Mouse (Mus musculus) kidney, postnatal 25 days (tissue): Measurements from ENCODE around the gene Kmt5a.
"Not testable (repeated sequence)": the region's sequence is repeated elsewhere in the genome, so short reads cannot be mapped to it uniquely, and the experiment has no call there.

Experiments
- DNase-seq, 2 experiments: peaks; one replicate each; pipeline ENCODE4 v3.0.0; 2021; ENCODE audit warnings: mixed read lengths in 2 of 2

Gene Kmt5a

GRCm38 (mm10) chr5:124483655-124484396 lies 44.1 kb downstream of the Kmt5a start:
- peak in 1 of 2 experiments; percentile 33 for DNase-seq

- DNase-seq, result peak in 1 of 2 experiments; percentile 26
Measured at GRCm38 (mm10) chr5:124485654-124486053, 45.9 kb downstream of the Kmt5a start.

- DNase-seq, result no peak
Measured at GRCm38 (mm10) chr5:124488885-124489284, 49.2 kb downstream of the Kmt5a start.

GRCm38 (mm10) chr5:124491732-124492131 lies 52.0 kb downstream of the Kmt5a start:
- DNase-seq, result no peak

GRCm38 (mm10) chr5:124492618-124493017 lies 52.9 kb downstream of the Kmt5a start:
- no peak for DNase-seq

GRCm38 (mm10) chr5:124493455-124493854 lies 53.7 kb downstream of the Kmt5a start:
- DNase-seq, result peak in 1 of 2 experiments; percentile 20

- DNase-seq, result peak in 1 of 2 experiments; percentile 15
Measured at GRCm38 (mm10) chr5:124495547-124495946, 55.8 kb downstream of the Kmt5a start.

GRCm38 (mm10) chr5:124496614-124497514 lies 57.1 kb downstream of the Kmt5a start:
- no peak for DNase-seq

- DNase-seq, result peak; percentile 53 to 80
Measured at GRCm38 (mm10) chr5:124498221-124498876, 58.6 kb downstream of the Kmt5a start.

GRCm38 (mm10) chr5:124499001-124499400 lies 59.3 kb downstream of the Kmt5a start:
- no peak for DNase-seq

- not testable (repeated sequence) for DNase-seq
Measured at GRCm38 (mm10) chr5:124500037-124500436, 60.3 kb downstream of the Kmt5a start.

- DNase-seq, result no peak
Measured at GRCm38 (mm10) chr5:124500573-124500972, 60.8 kb downstream of the Kmt5a start.

- no peak for DNase-seq
Measured at GRCm38 (mm10) chr5:124501541-124501940, 61.8 kb downstream of the Kmt5a start.

- no peak for DNase-seq
Measured at GRCm38 (mm10) chr5:124503742-124504141, 64.0 kb downstream of the Kmt5a start.

GRCm38 (mm10) chr5:124505235-124505634 lies 65.5 kb downstream of the Kmt5a start:
- DNase-seq, result no peak

- peak in 1 of 2 experiments; percentile 76 for DNase-seq
Measured at GRCm38 (mm10) chr5:124506731-124507359, 67.1 kb downstream of the Kmt5a start.

GRCm38 (mm10) chr5:124509200-124509599 lies 69.5 kb downstream of the Kmt5a start:
- DNase-seq, result no peak

- DNase-seq, result peak; percentile 87 to 94
Measured at GRCm38 (mm10) chr5:124509742-124510237, 70.1 kb downstream of the Kmt5a start.

- no peak for DNase-seq
Measured at GRCm38 (mm10) chr5:124510536-124511050, 70.9 kb downstream of the Kmt5a start.
